Mouse (Mus musculus) yolk sac, embryonic 10.5 days (tissue): Measurements from ENCODE around the gene Gm36864.

Experiments
- DNase-seq: peaks from one replicate; pipeline ENCODE4 v3.0.0-alpha.2; 2017; ENCODE audit warnings: low spot score

The Gm36864 gene

GRCm38 (mm10) chr7:44257278-44257677 lies 21.3 kb downstream of the Gm36864 start, which contains the start of gene Acp4:
Gene Acp4, minus strand, starts transcription at chr7:44257378.
- no peak for DNase-seq

GRCm38 (mm10) chr7:44260410-44260809 lies 24.4 kb downstream of the Gm36864 start:
- no peak for DNase-seq

GRCm38 (mm10) chr7:44261147-44261546 lies 25.2 kb downstream of the Gm36864 start, which contains the start of gene Gm15517:
Gene Gm15517, plus strand, starts transcription at chr7:44261447.
- DNase-seq = no peak

GRCm38 (mm10) chr7:44262791-44263643 lies 27.0 kb downstream of the Gm36864 start:
- DNase-seq = peak; percentile 85

- DNase-seq = no peak
Measured at GRCm38 (mm10) chr7:44268117-44268516, 32.1 kb downstream of the Gm36864 start.

- no peak for DNase-seq
Measured at GRCm38 (mm10) chr7:44269397-44269796, 33.4 kb downstream of the Gm36864 start.

- DNase-seq = no peak
Measured at GRCm38 (mm10) chr7:44271309-44271708, 35.3 kb downstream of the Gm36864 start.

- DNase-seq = no peak
Measured at GRCm38 (mm10) chr7:44272546-44272945, 36.6 kb downstream of the Gm36864 start.

- no peak for DNase-seq
Measured at GRCm38 (mm10) chr7:44273446-44273845, 37.5 kb downstream of the Gm36864 start.

GRCm38 (mm10) chr7:44274096-44274495 lies 38.1 kb downstream of the Gm36864 start:
- DNase-seq = no peak

GRCm38 (mm10) chr7:44275546-44275945 lies 39.6 kb downstream of the Gm36864 start:
- no peak for DNase-seq

GRCm38 (mm10) chr7:44276461-44277249 lies 40.7 kb downstream of the Gm36864 start:
- no peak for DNase-seq

GRCm38 (mm10) chr7:44277250-44277622 lies 41.3 kb downstream of the Gm36864 start:
- DNase-seq = no peak

GRCm38 (mm10) chr7:44280959-44281358 lies 45.0 kb downstream of the Gm36864 start:
- no peak for DNase-seq

- no peak for DNase-seq
Measured at GRCm38 (mm10) chr7:44281586-44281985, 45.6 kb downstream of the Gm36864 start.

GRCm38 (mm10) chr7:44287760-44288159 lies 51.8 kb downstream of the Gm36864 start:
- no peak for DNase-seq

GRCm38 (mm10) chr7:44290986-44291385 lies 55.0 kb downstream of the Gm36864 start:
- DNase-seq = no peak

GRCm38 (mm10) chr7:44291418-44291817 lies 55.4 kb downstream of the Gm36864 start:
- DNase-seq = no peak
